Mouse (Mus musculus) lung, embryonic 14.5 days (tissue): Measurements from ENCODE around the gene Vmp1. TPM values are rescaled to one million over a fixed set of nuclear protein-coding genes. Genes with fewer than 3 reads are reported as not detected.

Experiments used
- ATAC-seq: fragments of 200-750 bp; cut with Nextera tagmentation; 2 replicates; pipeline ENCODE4 v1.8.0; 2017; ENCODE audit warnings: mild to moderate bottlenecking, moderate TSS enrichment, moderate library complexity; ENCODE audit not compliant: insufficient read depth
- DNase-seq: peaks from one replicate; pipeline ENCODE4 v3.0.0-alpha.2; 2015
- H3K27ac ChIP-seq: fragments of 300-500 bp; sonication (generic); 2 replicates; pipeline ENCODE4 v1.5.1; 2014; ENCODE audit warnings: low read depth, mild to moderate bottlenecking, moderate library complexity
- H3K27me3 ChIP-seq: fragments of 300-500 bp; sonication (generic); 2 replicates; pipeline ENCODE4 v1.6.1; 2014; ENCODE audit warnings: low read length, control low read depth; ENCODE audit not compliant: insufficient read depth
- H3K36me3 ChIP-seq: fragments of 300-500 bp; sonication (generic); 2 replicates; pipeline ENCODE4 v1.6.1; 2014; ENCODE audit warnings: control low read depth; ENCODE audit not compliant: insufficient read depth
- H3K4me1 ChIP-seq: fragments of 300-500 bp; sonication (generic); 2 replicates; pipeline ENCODE4 v1.6.1; 2014; ENCODE audit warnings: antibody characterized with exemption, control low read depth; ENCODE audit not compliant: insufficient read depth
- H3K4me2 ChIP-seq: fragments of 300-500 bp; sonication (generic); 2 replicates; pipeline ENCODE4 v1.6.1; 2014; ENCODE audit warnings: mild to moderate bottlenecking
- H3K4me3 ChIP-seq: fragments of 300-500 bp; sonication (generic); 2 replicates; pipeline ENCODE4 v1.5.1; 2014; ENCODE audit warnings: low read depth, low read length
- H3K9ac ChIP-seq: fragments of 300-500 bp; sonication (generic); 2 replicates; pipeline ENCODE4 v1.6.1; 2014
- H3K9me3 ChIP-seq: fragments of 300-500 bp; sonication (generic); 2 replicates; pipeline ENCODE4 v1.6.1; 2016; ENCODE audit warnings: low read depth, low read length, control low read depth
- CTCF ChIP-seq: IDR thresholded peaks from 2 replicates; pipeline ENCODE4 v1.5.1; 2016; ENCODE audit warnings: antibody characterized with exemption, low read depth
- WGBS: fragments of 180-500 bp; shearing (Covaris S2); extraction: QIAGEN DNeasy Blood & Tissue Kit; methylation state at CpG from one replicate; pipeline ENCODE4 v1.1.7; 2014; 5-methylcytosine and 5-hydroxymethylcytosine counted together
- polyA plus RNA-seq: library from polyadenylated mRNA; unstranded; fragments of >200 nt; fragmentation: Nextera tagmentation; extraction: Ambion mirVana; gene quantifications from 2 replicates; pipeline ENCODE4 v1.2.1, GENCODE M21; 2014

The Vmp1 gene
- polyA plus RNA-seq, 1 experiment from 2014 or later: 117 TPM

DNA sequence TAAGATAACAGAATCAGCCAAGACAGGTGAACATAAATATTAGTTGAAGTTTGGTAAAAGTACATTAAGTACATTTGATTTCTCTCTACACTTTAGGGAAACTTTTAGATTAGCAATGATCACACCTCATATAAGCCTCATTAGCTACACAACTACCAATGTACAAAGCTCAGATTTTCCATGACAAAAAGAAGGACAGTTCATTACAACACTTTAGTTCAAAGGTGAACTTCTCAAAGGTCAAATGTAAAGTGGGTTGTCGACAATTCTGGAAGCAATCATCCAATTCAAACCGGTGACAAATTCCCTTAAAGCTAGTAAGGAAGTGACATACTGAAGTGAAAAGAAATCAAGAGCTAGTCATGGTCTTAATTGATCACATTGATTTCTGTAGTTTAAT is 45.9 kb downstream of the Vmp1 start:
- TF ChIP-seq CTCF: no peak
- ATAC-seq (no peak), DNase-seq (no peak)
- H3K27me3 ChIP-seq: no peaks in the 10 kb centered on the region
- no peaks in the 10 kb centered on the region for H3K9me3 ChIP-seq
- H3K4me1 ChIP-seq: no peaks in the 10 kb centered on the region
- peaks cover 10% of the 10 kb centered on the region; the same call in 1 of the 2 replicates for H3K36me3 ChIP-seq
- 70% methylated on average over 2 of the region's 2 CpGs for WGBS
- H3K4me3 ChIP-seq: no peak overlapping the region
- no peak overlapping the region for H3K27ac ChIP-seq
- no peak overlapping the region for H3K9ac ChIP-seq
- H3K4me2 ChIP-seq: no peak overlapping the region

DNA sequence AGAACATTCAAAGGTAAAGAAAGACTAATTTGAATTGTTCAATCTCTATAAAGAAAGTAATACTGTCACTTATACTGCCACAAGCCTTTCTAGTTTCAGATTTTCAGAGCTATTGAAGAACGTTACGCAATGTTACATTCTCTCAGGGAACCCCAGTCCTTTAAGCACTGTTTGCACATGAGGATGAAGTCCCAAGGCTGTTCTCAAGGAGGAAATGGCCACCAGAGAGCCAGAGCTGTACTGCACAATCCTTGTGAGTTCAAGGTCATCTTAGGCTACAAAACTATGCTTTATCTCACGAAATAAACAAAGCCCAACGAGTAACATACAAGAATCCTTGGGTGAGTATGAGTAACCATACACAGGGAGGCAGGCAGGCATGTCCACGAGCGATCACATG is 49.2 kb downstream of the Vmp1 start:
- Histone ChIP-seq H3K36me3 (peaks cover 7% of the 10 kb centered on the region; the same call in 1 of the 2 replicates), H3K9ac (no peak overlapping the region), H3K4me1 (no peaks in the 10 kb centered on the region), H3K27me3 (no peaks in the 10 kb centered on the region), H3K9me3 (no peaks in the 10 kb centered on the region), H3K4me2 (no peak overlapping the region), H3K4me3 (no peak overlapping the region), H3K27ac (no peak overlapping the region)
- ATAC-seq (no peak), DNase-seq (no peak)
- WGBS: 73% methylated on average over 6 of the region's 6 CpGs
- no peak for TF ChIP-seq CTCF

DNA sequence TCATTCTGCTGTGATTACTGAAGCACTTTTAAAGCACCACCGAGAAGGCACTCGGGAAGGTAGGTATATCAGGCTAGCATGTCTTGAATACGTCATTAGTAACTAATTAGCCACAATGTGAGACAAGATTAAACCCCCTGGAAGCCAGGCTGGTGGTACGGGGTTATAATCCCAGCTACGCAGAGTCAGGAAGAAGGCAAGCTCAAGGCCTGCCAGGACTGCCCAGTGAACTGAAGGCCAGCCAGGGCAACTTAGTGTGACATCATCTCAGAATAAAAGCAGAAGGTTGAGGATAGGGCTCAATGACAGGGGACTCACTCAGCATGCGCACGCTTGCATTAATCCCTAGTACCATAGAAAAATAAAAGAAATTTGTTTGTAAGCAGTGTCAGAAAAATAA is 53.7 kb downstream of the Vmp1 start:
- TF ChIP-seq CTCF: no peak
- H3K9ac ChIP-seq: no peak overlapping the region
- H3K4me2 ChIP-seq: no peak overlapping the region
- DNase-seq (no peak), ATAC-seq (no peak)
- no peak overlapping the region for H3K27ac ChIP-seq
- H3K27me3 ChIP-seq: no peaks in the 10 kb centered on the region
- peaks cover 5% of the 10 kb centered on the region; the same call in 1 of the 2 replicates for H3K36me3 ChIP-seq
- H3K4me3 ChIP-seq: no peak overlapping the region
- H3K4me1 ChIP-seq: no peaks in the 10 kb centered on the region
- 75% methylated on average over 7 of the region's 7 CpGs for WGBS
- H3K9me3 ChIP-seq: no peaks in the 10 kb centered on the region

DNA sequence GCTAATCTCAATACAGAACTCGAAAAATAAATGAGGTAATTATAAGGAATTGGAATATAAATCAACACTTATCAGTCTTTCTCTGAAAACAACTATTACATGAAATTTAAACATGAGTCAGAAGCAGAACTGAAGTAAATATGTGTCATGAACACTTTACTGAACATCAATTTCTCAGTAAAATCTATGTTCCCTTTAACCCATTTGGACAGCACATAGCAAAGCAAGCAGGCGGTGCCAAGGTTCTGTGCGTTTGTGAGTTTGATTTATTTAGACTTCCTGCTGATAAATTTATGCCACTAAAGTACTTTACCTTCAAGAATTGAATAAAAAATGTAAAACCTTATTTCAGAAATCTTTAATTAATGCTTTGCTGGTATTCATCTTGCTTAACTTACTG is 54.2 kb downstream of the Vmp1 start:
- Histone ChIP-seq H3K27me3 (no peaks in the 10 kb centered on the region), H3K9ac (no peak overlapping the region), H3K27ac (no peak overlapping the region), H3K4me2 (no peak overlapping the region), H3K4me3 (no peak overlapping the region), H3K4me1 (no peaks in the 10 kb centered on the region), H3K36me3 (peaks cover 3% of the 10 kb centered on the region; the same call in 1 of the 2 replicates), H3K9me3 (no peaks in the 10 kb centered on the region)
- DNase-seq: no peak
- ATAC-seq: no peak
- WGBS: 77% methylated on average over 3 of the region's 3 CpGs
- no peak for TF ChIP-seq CTCF

- Histone ChIP-seq H3K4me2 (no peak overlapping the region), H3K4me3 (no peak overlapping the region), H3K4me1 (no peaks in the 10 kb centered on the region), H3K9me3 (no peaks in the 10 kb centered on the region), H3K9ac (no peak overlapping the region), H3K27ac (no peak overlapping the region), H3K36me3 (peaks cover 3% of the 10 kb centered on the region; the same call in 1 of the 2 replicates), H3K27me3 (no peaks in the 10 kb centered on the region)
- no peak for TF ChIP-seq CTCF
- ATAC-seq: no peak
- WGBS: 56% methylated on average over 2 of the region's 2 CpGs
- DNase-seq: no peak
Observed at GRCm38 (mm10) chr11:86628448-86628847, 55.2 kb downstream of the Vmp1 start.

GRCm38 (mm10) chr11:86627649-86628048 is 56.0 kb downstream of the Vmp1 start:
- TF ChIP-seq CTCF: no peak
- no peak overlapping the region for H3K9ac ChIP-seq
- H3K4me2 ChIP-seq: no peak overlapping the region

DNA sequence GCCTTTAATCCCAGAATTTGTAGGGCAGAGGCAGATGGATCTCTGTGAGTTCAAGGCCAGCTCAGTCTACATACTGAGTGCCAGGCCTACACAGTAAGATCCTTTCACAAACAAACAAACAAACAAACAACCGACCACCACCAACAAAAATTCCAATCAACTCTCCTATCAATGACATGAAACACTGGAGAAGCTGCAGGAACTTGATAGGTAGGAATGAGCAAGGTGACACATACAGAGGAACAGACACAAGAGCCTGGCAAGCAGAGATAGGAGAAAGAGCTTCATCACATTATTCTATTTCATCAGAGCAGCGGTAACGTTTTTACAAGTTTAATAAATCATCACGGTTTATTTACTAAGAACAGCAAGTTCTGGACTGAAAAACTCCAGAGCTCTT is 56.9 kb downstream of the Vmp1 start:
- WGBS: 79% methylated on average over 4 of the region's 4 CpGs
- Histone ChIP-seq H3K9me3 (no peaks in the 10 kb centered on the region), H3K36me3 (peaks cover 1% of the 10 kb centered on the region; the same call in 1 of the 2 replicates), H3K4me3 (no peak overlapping the region), H3K4me2 (no peak overlapping the region), H3K27ac (no peak overlapping the region), H3K27me3 (no peaks in the 10 kb centered on the region), H3K4me1 (no peaks in the 10 kb centered on the region), H3K9ac (no peak overlapping the region)
- ATAC-seq (no peak), DNase-seq (no peak)
- no peak for TF ChIP-seq CTCF

More at GRCm38 (mm10) chr11:86627649-86628048, 56.0 kb downstream of the Vmp1 start:
- Histone ChIP-seq H3K36me3 (peaks cover 3% of the 10 kb centered on the region; the same call in 1 of the 2 replicates), H3K27ac (no peak overlapping the region), H3K4me1 (no peaks in the 10 kb centered on the region), H3K9me3 (no peaks in the 10 kb centered on the region), H3K27me3 (no peaks in the 10 kb centered on the region), H3K4me3 (no peak overlapping the region)
- ATAC-seq (no peak), DNase-seq (no peak)
